Mouse (Mus musculus): ENCODE results near the gene A3galt2.

Gene A3galt2

GRCm38 (mm10) chr4:128722932-128723331 is 32.2 kb upstream of the A3galt2 start:
- Histone ChIP-seq H3K4me1 (replicated peaks; ENCODE audit: low read depth, low read length) (peaks cover 33% of the 10 kb centered on the region), H3K9me3 (ENCODE audit: low read length) (peaks cover 2% of the 10 kb centered on the region; the same call in 1 of the 2 replicates), H3K4me3 (replicated peaks; ENCODE audit: low read length) (no peak overlapping the region), H3K27me3 (ENCODE audit: insufficient read depth, low read length) (peaks cover 53% of the 10 kb centered on the region), H3K36me3 (ENCODE audit: insufficient read depth, low read length) (no peaks in the 10 kb centered on the region)
- no peak for TF ChIP-seq CTCF (conservative IDR thresholded peaks at IDR 0.05; ENCODE audit: low read length)

DNA sequence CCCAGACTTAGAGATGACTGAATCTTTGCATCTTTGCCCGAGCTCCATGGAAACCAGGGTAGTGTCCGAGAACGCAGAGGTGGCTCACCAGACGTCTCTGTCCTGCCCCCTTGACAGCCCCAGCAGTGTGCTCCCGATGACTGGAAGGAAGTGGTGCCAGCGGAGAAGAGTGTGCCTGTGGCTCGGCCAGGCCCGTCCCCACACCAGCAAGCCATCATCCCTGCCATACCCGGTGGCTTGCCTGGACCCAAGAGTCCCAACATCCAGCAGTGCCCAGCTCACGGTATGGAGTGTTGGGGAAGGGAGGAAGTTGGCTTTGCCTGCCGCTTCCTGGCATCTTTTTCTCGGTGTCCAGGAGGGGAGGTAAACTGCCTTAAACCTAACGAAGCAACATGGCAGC is 31.7 kb upstream of the A3galt2 start:
- peaks cover 38% of the 10 kb centered on the region for H3K4me1 ChIP-seq (replicated peaks; ENCODE audit: low read depth, low read length)
- no peaks in the 10 kb centered on the region for H3K36me3 ChIP-seq (ENCODE audit: insufficient read depth, low read length)
- no peaks in the 10 kb centered on the region for H3K9me3 ChIP-seq (ENCODE audit: low read length)
- peaks cover 52% of the 10 kb centered on the region for H3K27me3 ChIP-seq (ENCODE audit: insufficient read depth, low read length)
- H3K4me3 ChIP-seq (replicated peaks; ENCODE audit: low read length), result no peak overlapping the region
- TF ChIP-seq NANOG (IDR thresholded peaks at IDR 0.05; ENCODE audit: borderline replicate concordance, low read length) (no peak), POU5F1 (IDR thresholded peaks at IDR 0.05; ENCODE audit: borderline replicate concordance, low read length) (no peak), CTCF (conservative IDR thresholded peaks at IDR 0.05; ENCODE audit: low read length) (no peak)

GRCm38 (mm10) chr4:128724059-128724458 is 31.1 kb upstream of the A3galt2 start:
- Histone ChIP-seq H3K4me1 (replicated peaks; ENCODE audit: low read depth, low read length) (peaks cover 41% of the 10 kb centered on the region), H3K4me3 (replicated peaks; ENCODE audit: low read length) (no peak overlapping the region), H3K9me3 (ENCODE audit: low read length) (no peaks in the 10 kb centered on the region), H3K36me3 (ENCODE audit: insufficient read depth, low read length) (no peaks in the 10 kb centered on the region), H3K27me3 (ENCODE audit: insufficient read depth, low read length) (peaks cover 58% of the 10 kb centered on the region)
- TF ChIP-seq CTCF (conservative IDR thresholded peaks at IDR 0.05; ENCODE audit: low read length) (no peak), POU5F1 (IDR thresholded peaks at IDR 0.05; ENCODE audit: borderline replicate concordance, low read length) (no peak), NANOG (IDR thresholded peaks at IDR 0.05; ENCODE audit: borderline replicate concordance, low read length) (no peak)

DNA sequence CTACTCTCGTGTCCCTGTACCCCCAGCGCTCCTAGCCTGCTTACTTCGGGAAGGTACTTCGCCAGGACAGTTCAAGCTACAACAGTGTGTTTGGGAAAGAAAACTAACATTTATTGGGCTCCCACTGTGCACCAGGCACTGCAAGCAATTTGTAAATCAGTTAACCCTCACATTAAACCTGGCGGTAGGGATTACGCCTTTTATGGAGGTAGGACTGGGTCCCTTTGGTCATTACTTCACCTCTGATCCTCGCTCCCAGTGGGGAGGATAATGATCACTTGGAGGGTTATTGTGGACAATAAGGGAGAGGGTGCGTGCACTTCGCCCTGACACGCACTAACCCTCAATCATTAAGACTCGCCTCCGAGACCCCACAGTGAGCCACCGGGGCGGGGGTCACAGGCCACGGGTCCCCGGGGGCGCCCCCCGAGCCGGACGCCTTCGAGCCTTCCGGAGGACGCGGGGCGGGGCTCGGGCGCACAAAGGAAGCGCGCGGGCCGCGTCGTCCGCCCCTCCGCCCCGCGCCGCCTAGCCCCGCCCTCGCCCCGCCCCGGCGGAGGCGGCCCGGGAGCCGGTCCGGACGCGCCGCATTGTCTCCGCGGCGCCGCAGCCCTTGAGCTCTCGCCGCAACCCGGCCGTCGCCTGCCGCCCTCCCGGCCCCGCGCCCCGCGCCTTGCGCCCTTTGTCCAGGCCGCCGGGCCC is 28.0 kb upstream of the A3galt2 start:
- H3K4me3 ChIP-seq (replicated peaks; ENCODE audit: low read length), result peak overlapping the region; percentile 87
- H3K9me3 ChIP-seq (ENCODE audit: low read length), result no peaks in the 10 kb centered on the region
- TF ChIP-seq POU5F1 (IDR thresholded peaks at IDR 0.05; ENCODE audit: borderline replicate concordance, low read length), result no peak
- no peak for TF ChIP-seq CTCF (conservative IDR thresholded peaks at IDR 0.05; ENCODE audit: low read length)
- no peak for TF ChIP-seq NANOG (IDR thresholded peaks at IDR 0.05; ENCODE audit: borderline replicate concordance, low read length)
- peaks cover 70% of the 10 kb centered on the region for H3K27me3 ChIP-seq (ENCODE audit: insufficient read depth, low read length)
- peaks cover 43% of the 10 kb centered on the region for H3K4me1 ChIP-seq (replicated peaks; ENCODE audit: low read depth, low read length)
- H3K36me3 ChIP-seq (ENCODE audit: insufficient read depth, low read length), result peaks cover 5% of the 10 kb centered on the region; the same call in 1 of the 2 replicates

GRCm38 (mm10) chr4:128727721-128728430 is 27.3 kb upstream of the A3galt2 start:
- peaks cover 5% of the 10 kb centered on the region; the same call in 1 of the 2 replicates for H3K36me3 ChIP-seq (ENCODE audit: insufficient read depth, low read length)
- H3K9me3 ChIP-seq (ENCODE audit: low read length), result no peaks in the 10 kb centered on the region
- H3K27me3 ChIP-seq (ENCODE audit: insufficient read depth, low read length), result peaks cover 63% of the 10 kb centered on the region
- peak overlapping the region; percentile 87 for H3K4me3 ChIP-seq (replicated peaks; ENCODE audit: low read length)
- peaks cover 43% of the 10 kb centered on the region for H3K4me1 ChIP-seq (replicated peaks; ENCODE audit: low read depth, low read length)
- TF ChIP-seq CTCF (conservative IDR thresholded peaks at IDR 0.05; ENCODE audit: low read length) (no peak), POU5F1 (IDR thresholded peaks at IDR 0.05; ENCODE audit: borderline replicate concordance, low read length) (no peak), NANOG (IDR thresholded peaks at IDR 0.05; ENCODE audit: borderline replicate concordance, low read length) (no peak)

DNA sequence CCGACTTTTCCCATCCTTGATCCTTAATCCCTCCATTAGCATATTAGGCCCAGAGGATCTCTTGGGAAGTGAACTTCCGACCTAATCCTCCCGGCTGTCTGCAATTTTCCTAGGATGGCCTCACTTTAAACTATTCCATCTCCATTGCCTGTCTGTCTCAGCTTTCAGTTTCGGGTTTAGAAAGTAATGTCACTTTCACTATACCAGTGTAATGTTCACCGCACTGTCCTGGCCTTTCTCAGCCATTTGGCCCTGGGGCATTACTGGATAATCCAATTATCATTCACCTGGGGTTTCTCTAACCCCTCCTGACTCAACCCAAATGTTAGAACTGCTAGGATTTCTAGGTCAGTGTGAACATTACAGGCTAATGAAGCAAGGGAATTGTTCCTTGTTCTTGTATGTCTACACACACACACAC is 26.7 kb upstream of the A3galt2 start:
- Histone ChIP-seq H3K9me3 (ENCODE audit: low read length) (no peaks in the 10 kb centered on the region), H3K27me3 (ENCODE audit: insufficient read depth, low read length) (peaks cover 58% of the 10 kb centered on the region), H3K36me3 (ENCODE audit: insufficient read depth, low read length) (peaks cover 5% of the 10 kb centered on the region; the same call in 1 of the 2 replicates), H3K4me3 (replicated peaks; ENCODE audit: low read length) (peak overlapping the region; percentile 87), H3K4me1 (replicated peaks; ENCODE audit: low read depth, low read length) (peaks cover 45% of the 10 kb centered on the region)
- TF ChIP-seq POU5F1 (IDR thresholded peaks at IDR 0.05; ENCODE audit: borderline replicate concordance, low read length) (peak; percentile 66; the same call in 1 of the 2 replicates), CTCF (conservative IDR thresholded peaks at IDR 0.05; ENCODE audit: low read length) (no peak), NANOG (IDR thresholded peaks at IDR 0.05; ENCODE audit: borderline replicate concordance, low read length) (no peak)

- Histone ChIP-seq H3K36me3 (ENCODE audit: insufficient read depth, low read length) (peaks cover 5% of the 10 kb centered on the region; the same call in 1 of the 2 replicates), H3K4me1 (replicated peaks; ENCODE audit: low read depth, low read length) (peaks cover 49% of the 10 kb centered on the region), H3K4me3 (replicated peaks; ENCODE audit: low read length) (no peak overlapping the region)
Observed at GRCm38 (mm10) chr4:128729033-128729708, 26.0 kb upstream of the A3galt2 start.

GRCm38 (mm10) chr4:128729709-128730037 is 25.5 kb upstream of the A3galt2 start:
- Histone ChIP-seq H3K4me1 (replicated peaks; ENCODE audit: low read depth, low read length) (peaks cover 49% of the 10 kb centered on the region), H3K27me3 (ENCODE audit: insufficient read depth, low read length) (peaks cover 45% of the 10 kb centered on the region), H3K4me3 (replicated peaks; ENCODE audit: low read length) (no peak overlapping the region), H3K9me3 (ENCODE audit: low read length) (no peaks in the 10 kb centered on the region), H3K36me3 (ENCODE audit: insufficient read depth, low read length) (peaks cover 5% of the 10 kb centered on the region; the same call in 1 of the 2 replicates)
- TF ChIP-seq CTCF (conservative IDR thresholded peaks at IDR 0.05; ENCODE audit: low read length), result no peak
- TF ChIP-seq NANOG (IDR thresholded peaks at IDR 0.05; ENCODE audit: borderline replicate concordance, low read length), result no peak
- TF ChIP-seq POU5F1 (IDR thresholded peaks at IDR 0.05; ENCODE audit: borderline replicate concordance, low read length), result no peak

More at GRCm38 (mm10) chr4:128729033-128729708, 26.0 kb upstream of the A3galt2 start:
- H3K27me3 ChIP-seq (ENCODE audit: insufficient read depth, low read length), result peaks cover 50% of the 10 kb centered on the region
- no peak for TF ChIP-seq POU5F1 (IDR thresholded peaks at IDR 0.05; ENCODE audit: borderline replicate concordance, low read length)
- no peak for TF ChIP-seq NANOG (IDR thresholded peaks at IDR 0.05; ENCODE audit: borderline replicate concordance, low read length)
- no peak for TF ChIP-seq CTCF (conservative IDR thresholded peaks at IDR 0.05; ENCODE audit: low read length)
- H3K9me3 ChIP-seq (ENCODE audit: low read length), result no peaks in the 10 kb centered on the region
